Mouse (Mus musculus) liver, postnatal 0 days (tissue): ENCODE results near the gene Atg13.

Experiments
- CTCF ChIP-seq: sonication (generic); IDR thresholded peaks from 2 replicates; pipeline ENCODE4 v1.5.1; 2016; ENCODE audit warnings: antibody characterized with exemption, low read depth
- EP300 ChIP-seq: IDR thresholded peaks from 2 replicates; pipeline ENCODE4 v1.6.1; 2016; ENCODE audit warnings: antibody characterized with exemption, low read depth, mild to moderate bottlenecking

DNA sequence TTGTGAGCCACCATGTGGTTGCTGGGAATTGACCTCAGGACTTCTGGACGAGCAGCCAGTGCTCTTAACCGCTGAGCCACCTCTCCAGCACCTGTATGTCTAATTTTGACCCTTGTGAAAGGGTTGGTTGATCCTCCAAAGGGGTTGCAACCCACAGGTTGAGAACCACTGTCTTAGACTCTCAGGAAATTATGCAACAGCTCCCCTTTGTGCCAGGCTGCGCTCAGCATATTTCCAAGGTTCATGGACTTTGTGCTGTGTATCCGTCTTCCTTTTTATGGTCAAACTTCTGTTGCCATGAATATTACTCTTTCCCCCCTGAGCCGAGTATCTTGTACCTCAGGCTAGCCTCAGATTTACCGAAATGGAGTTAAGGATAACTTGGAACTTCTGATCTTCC lies 49.4 kb downstream of the Atg13 start:
- TF ChIP-seq CTCF (no peak), EP300 (no peak)
